Mouse (Mus musculus) liver, adult 2 months (tissue): ENCODE measurements around the gene Krt20. TPM values are rescaled to one million over a fixed set of nuclear protein-coding genes. Genes with fewer than 3 reads are reported as not detected.

Experiments
- DNase-seq: peaks from one replicate; pipeline ENCODE4 v3.0.0-alpha.2; 2011; ENCODE audit warnings: low read depth, low spot score; ENCODE audit errors: extremely low read depth
- H3K27ac ChIP-seq: fragments of 200-500 bp; replicated peaks from 2 replicates; pipeline ENCODE4 v1.5.1; 2012; ENCODE audit warnings: low read depth, mild to moderate bottlenecking, control low read depth, inconsistent platforms, low read length; ENCODE audit not compliant: insufficient read depth
- H3K27me3 ChIP-seq: fragments of 200-500 bp; 2 replicates; pipeline ENCODE4 v1.6.1; 2012; ENCODE audit warnings: mild to moderate bottlenecking, moderate library complexity, low read length, inconsistent platforms; ENCODE audit not compliant: control insufficient read depth, insufficient read depth
- H3K36me3 ChIP-seq: fragments of 200-500 bp; 2 replicates; pipeline ENCODE4 v1.6.1; 2012; ENCODE audit warnings: low read length, inconsistent platforms; ENCODE audit not compliant: control insufficient read depth, insufficient read depth
- H3K4me1 ChIP-seq: fragments of 200-500 bp; 2 replicates; pipeline ENCODE4 v1.6.1; 2011; ENCODE audit warnings: low read length; ENCODE audit not compliant: control insufficient read depth, insufficient read depth
- H3K4me3 ChIP-seq: fragments of 200-500 bp; 2 replicates; pipeline ENCODE4 v1.5.1; 2011; ENCODE audit warnings: low read depth, mild to moderate bottlenecking, control low read depth, low read length, moderate library complexity; ENCODE audit not compliant: insufficient read depth
- H3K79me2 ChIP-seq: fragments of 200-500 bp; 2 replicates; pipeline ENCODE4 v1.6.1; 2012; ENCODE audit warnings: inconsistent platforms, mild to moderate bottlenecking, low read length, moderate library complexity; ENCODE audit not compliant: control insufficient read depth, insufficient read depth
- H3K9ac ChIP-seq: fragments of 200-500 bp; 2 replicates; pipeline ENCODE4 v1.6.1; 2012; ENCODE audit warnings: low read depth, mild to moderate bottlenecking, control low read depth, inconsistent platforms, low read length
- CTCF ChIP-seq: fragments of 200-500 bp; IDR thresholded peaks from 2 replicates; pipeline ENCODE4 v1.5.1; 2011; ENCODE audit warnings: low read depth, low read length, control low read depth
- POLR2A ChIP-seq: fragments of 200-500 bp; IDR thresholded peaks from 2 replicates; pipeline ENCODE4 v1.6.1; 2011; ENCODE audit warnings: low read length, control low read depth; ENCODE audit not compliant: insufficient read depth; ENCODE audit errors: extremely low read depth
- WGBS: fragments of 180-500 bp; shearing (Covaris S2); methylation state at CpG from one replicate; pipeline ENCODE4 v1.1.7; 2018; 5-methylcytosine and 5-hydroxymethylcytosine counted together
- polyA plus RNA-seq: library from polyadenylated mRNA; depleted of rRNA; stranded (reverse); fragments of >200 nt; gene quantifications from 2 replicates; pipeline ENCODE4 v1.2.3, GENCODE M21; 2012
- total RNA-seq: library from RNA; depleted of rRNA; stranded (reverse); fragments of >200 nt; gene quantifications from 2 replicates; pipeline ENCODE4 v1.2.3, GENCODE M21; 2014

The Krt20 gene
- total and polyA plus RNA-seq, 2 experiments, result 0.09 to 0.15 TPM

GRCm38 (mm10) chr11:99454759-99455158, 16.8 kb upstream of the Krt20 start:
- Histone ChIP-seq H3K27ac (no peak overlapping the region), H3K27me3 (peaks cover 18% of the 10 kb centered on the region; the same call in 1 of the 2 replicates), H3K9ac (no peak overlapping the region), H3K4me3 (no peak overlapping the region), H3K36me3 (no peaks in the 10 kb centered on the region), H3K4me1 (no peaks in the 10 kb centered on the region), H3K79me2 (no peaks in the 10 kb centered on the region)
- 40% methylated on average over 10 of the region's 10 CpGs for WGBS
- no peak for DNase-seq
- TF ChIP-seq POLR2A (no peak), CTCF (no peak)

- peaks cover under 1% of the 10 kb centered on the region; the same call in 1 of the 2 replicates for H3K4me1 ChIP-seq
- no peak overlapping the region for H3K27ac ChIP-seq
- no peaks in the 10 kb centered on the region for H3K79me2 ChIP-seq
- TF ChIP-seq POLR2A (no peak), CTCF (no peak)
- H3K36me3 ChIP-seq, result no peaks in the 10 kb centered on the region
- WGBS, result 19% methylated on average over 4 of the region's 4 CpGs
- H3K27me3 ChIP-seq, result peaks cover 18% of the 10 kb centered on the region; the same call in 1 of the 2 replicates
- no peak for DNase-seq
- H3K4me3 ChIP-seq, result no peak overlapping the region
- H3K9ac ChIP-seq, result no peak overlapping the region
These were observed 16.1 kb upstream of the Krt20 start for GRCm38 (mm10) chr11:99454044-99454443.

DNA sequence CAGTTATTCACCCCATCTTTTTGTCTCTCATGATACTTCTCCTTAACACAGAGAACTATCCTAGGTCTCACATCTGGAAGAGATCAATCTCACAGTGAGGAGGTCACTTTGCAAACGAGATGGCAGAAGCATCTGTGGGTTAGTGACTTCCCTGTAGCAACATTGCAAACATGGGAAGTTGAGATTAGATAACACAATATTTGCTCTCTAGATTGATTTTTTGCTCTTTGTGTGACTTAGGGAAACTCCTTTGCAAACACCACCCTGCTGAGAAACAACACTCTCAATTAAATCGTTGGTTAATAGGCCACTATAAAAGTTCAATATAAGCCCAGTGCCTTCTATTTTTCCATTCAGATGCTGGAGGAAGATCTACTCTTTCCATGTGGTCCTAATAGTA, 10.8 kb upstream of the Krt20 start:
- no peaks in the 10 kb centered on the region for H3K79me2 ChIP-seq
- peaks cover 11% of the 10 kb centered on the region; the same call in 1 of the 2 replicates for H3K27me3 ChIP-seq
- H3K36me3 ChIP-seq, result no peaks in the 10 kb centered on the region
- H3K27ac ChIP-seq, result no peak overlapping the region
- H3K4me3 ChIP-seq, result no peak overlapping the region
- WGBS, result 11% methylated on average over 2 of the region's 2 CpGs
- TF ChIP-seq POLR2A, result no peak
- no peak for TF ChIP-seq CTCF
- no peak overlapping the region for H3K9ac ChIP-seq
- DNase-seq, result peak; percentile 80
- peaks cover 3% of the 10 kb centered on the region; the same call in 1 of the 2 replicates for H3K4me1 ChIP-seq

GRCm38 (mm10) chr11:99441220-99441619, 3.3 kb upstream of the Krt20 start:
- 13% methylated on average over 8 of the region's 8 CpGs for WGBS
- no peak overlapping the region for H3K9ac ChIP-seq
- peak; percentile 76 for DNase-seq
- H3K4me1 ChIP-seq, result peaks cover 4% of the 10 kb centered on the region; the same call in 1 of the 2 replicates
- H3K27ac ChIP-seq, result no peak overlapping the region
- TF ChIP-seq CTCF (no peak), POLR2A (no peak)
- H3K4me3 ChIP-seq, result no peak overlapping the region
- H3K79me2 ChIP-seq, result no peaks in the 10 kb centered on the region
- peaks cover 9% of the 10 kb centered on the region; the same call in 1 of the 2 replicates for H3K27me3 ChIP-seq
- no peaks in the 10 kb centered on the region for H3K36me3 ChIP-seq

GRCm38 (mm10) chr11:99439465-99439864, 1.5 kb upstream of the Krt20 start:
- DNase-seq, result no peak
- TF ChIP-seq CTCF (no peak), POLR2A (no peak)
- H3K27me3 ChIP-seq, result peaks cover 3% of the 10 kb centered on the region; the same call in 1 of the 2 replicates
- no peaks in the 10 kb centered on the region for H3K79me2 ChIP-seq
- peaks cover 4% of the 10 kb centered on the region; the same call in 1 of the 2 replicates for H3K4me1 ChIP-seq
- H3K27ac ChIP-seq, result no peak overlapping the region
- no peak overlapping the region for H3K4me3 ChIP-seq
- no peaks in the 10 kb centered on the region for H3K36me3 ChIP-seq
- H3K9ac ChIP-seq, result no peak overlapping the region
- 71% methylated on average over 10 of the region's 10 CpGs for WGBS

DNA sequence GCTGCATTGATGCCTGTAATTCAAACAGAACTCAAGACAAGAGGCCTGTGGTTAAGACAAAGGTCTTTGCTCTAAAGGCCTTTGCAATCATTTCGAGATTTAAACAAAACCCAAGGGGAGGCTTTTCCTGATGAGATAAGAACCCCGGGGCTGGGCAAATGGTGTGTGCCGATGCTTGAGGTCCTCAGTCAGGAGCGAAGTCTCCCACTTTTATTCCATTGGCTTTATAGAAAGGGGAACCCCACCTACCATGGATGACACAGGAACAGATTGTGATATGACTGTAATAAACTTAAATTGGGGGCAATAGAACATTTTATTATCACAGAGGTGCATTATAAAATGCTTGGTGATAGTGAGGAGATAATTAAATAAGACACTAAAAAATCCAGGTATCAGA, 1.3 kb downstream of the Krt20 start:
- WGBS, result 50% methylated on average over 4 of the region's 4 CpGs
- Histone ChIP-seq H3K36me3 (no peaks in the 10 kb centered on the region), H3K4me3 (no peak overlapping the region), H3K9ac (no peak overlapping the region), H3K79me2 (no peaks in the 10 kb centered on the region), H3K27me3 (peaks cover 3% of the 10 kb centered on the region; the same call in 1 of the 2 replicates), H3K27ac (no peak overlapping the region), H3K4me1 (peaks cover 4% of the 10 kb centered on the region; the same call in 1 of the 2 replicates)
- DNase-seq, result no peak
- no peak for TF ChIP-seq CTCF
